ENCODE assay signal across 18 mouse cellular contexts in the genomic region with DNA sequence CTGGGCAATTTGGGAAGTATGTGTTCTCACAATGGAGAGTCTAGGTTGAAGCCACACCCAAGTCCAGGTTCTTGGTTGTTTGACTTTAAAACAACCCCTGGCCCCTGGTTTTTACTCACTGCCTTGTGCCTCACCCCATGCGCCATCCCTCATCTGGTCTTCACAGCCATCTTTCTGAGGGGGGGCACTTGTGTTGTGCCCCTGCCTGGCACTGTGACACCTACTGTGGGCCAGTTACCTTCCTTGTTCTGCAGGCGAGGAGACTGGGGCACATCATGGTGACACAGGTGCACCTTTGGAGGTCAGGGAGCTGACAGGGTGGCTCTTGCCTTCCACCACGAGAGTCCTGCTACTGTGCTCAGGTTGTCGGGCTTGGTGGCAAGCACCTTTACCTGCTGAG. TPM values are rescaled to one million over a fixed set of nuclear protein-coding genes. Genes with fewer than 3 reads are reported as not detected.
DNase-seq lines count a peak whose midpoint lies in the region; ATAC-seq lines count a peak whose summit lies in the region.
"Had no signal": no experiment of that assay in that cellular context is flagged by ENCODE, and none has a peak within 500 bp of the region (broad histone marks: within the 10 kb centered on the region; RNA-seq: fewer than 3 reads in every experiment).

No protein-coding gene starts in this region.

- no peaks in the 10 kb centered on the region for H3K27me3 ChIP-seq in midbrain, embryonic 12.5 days
- no peaks in the 10 kb centered on the region for H3K27me3 ChIP-seq in midbrain, embryonic 16.5 days (ENCODE audit: control insufficient read depth, insufficient read depth, low read depth, low read length)
- H3K27me3 ChIP-seq in limb, embryonic 15.5 days = no peaks in the 10 kb centered on the region
- H3K27me3 ChIP-seq: embryonic facial prominence, embryonic 13.5 days; forebrain, embryonic 13.5 days; hindbrain, embryonic 12.5 days had no signal

- H3K4me1 ChIP-seq in midbrain, embryonic 12.5 days = peaks cover 21% of the 10 kb centered on the region
- H3K4me1 ChIP-seq in midbrain, embryonic 16.5 days (ENCODE audit: control insufficient read depth, insufficient read depth, low read length) = peaks cover 11% of the 10 kb centered on the region
- peaks cover 69% of the 10 kb centered on the region for H3K4me1 ChIP-seq in limb, embryonic 15.5 days

- DNase-seq in heart, adult 11 months = peak; percentile 90
- no peak for DNase-seq in heart, adult 9 months (ENCODE audit: low spot score in 2 of 2)
- no peak for DNase-seq in adrenal gland, postnatal 14 days
- no peak for DNase-seq in layer of hippocampus, adult 18-20 months (ENCODE audit: low spot score in 2 of 2)
- DNase-seq: adrenal gland, postnatal 25 days; B cell, adult 2 months; forebrain, postnatal 0 days; gastrocnemius, postnatal 14 days; heart, postnatal 10 days; heart, postnatal 4 days had no signal

- no peak overlapping the region for H3K4me3 ChIP-seq in midbrain, embryonic 12.5 days
- no peak overlapping the region for H3K4me3 ChIP-seq in midbrain, embryonic 16.5 days (ENCODE audit: low read depth, low read length)
- H3K4me3 ChIP-seq in limb, embryonic 15.5 days = no peak overlapping the region
- H3K4me3 ChIP-seq: embryonic facial prominence, embryonic 13.5 days; forebrain, embryonic 13.5 days; hindbrain, embryonic 12.5 days had no signal

- no peaks in the 10 kb centered on the region for H3K36me3 ChIP-seq in midbrain, embryonic 12.5 days
- H3K36me3 ChIP-seq in midbrain, embryonic 16.5 days (ENCODE audit: control insufficient read depth, insufficient read depth, low read length) = no peaks in the 10 kb centered on the region
- no peaks in the 10 kb centered on the region for H3K36me3 ChIP-seq in limb, embryonic 15.5 days
- H3K36me3 ChIP-seq: embryonic facial prominence, embryonic 13.5 days; hindbrain, embryonic 12.5 days had no signal

- H3K27ac ChIP-seq in midbrain, embryonic 12.5 days (replicated peaks) = 0 out of 2 replicates have a peak overlapping the region, but pooled peaks have one; percentile 1
- H3K27ac ChIP-seq in midbrain, embryonic 16.5 days (ENCODE audit: low read length) = no peak overlapping the region
- H3K27ac ChIP-seq in limb, embryonic 15.5 days = 0 out of 2 replicates have a peak overlapping the region, but pooled peaks have one; percentile 27
- H3K27ac ChIP-seq: embryonic facial prominence, embryonic 13.5 days; forebrain, embryonic 13.5 days; hindbrain, embryonic 12.5 days had no signal

- no peaks in the 10 kb centered on the region for H3K9me3 ChIP-seq in midbrain, embryonic 12.5 days
- no peaks in the 10 kb centered on the region for H3K9me3 ChIP-seq in midbrain, embryonic 16.5 days (replicated peaks; ENCODE audit: control insufficient read depth, low read length, poor library complexity, severe bottlenecking)
- H3K9me3 ChIP-seq in limb, embryonic 15.5 days = no peaks in the 10 kb centered on the region
- H3K9me3 ChIP-seq: embryonic facial prominence, embryonic 13.5 days; forebrain, embryonic 13.5 days; hindbrain, embryonic 12.5 days had no signal

- no peak for ATAC-seq in midbrain, embryonic 12.5 days (ENCODE audit: low FRiP score, low read depth)
- ATAC-seq in midbrain, embryonic 16.5 days = no peak
- ATAC-seq in limb, embryonic 15.5 days (ENCODE audit: insufficient number of reproducible peaks, low FRiP score, low TSS enrichment, low read depth) = no peak
- no peak for ATAC-seq in activated CD4-positive, CD25-positive, alpha-beta regulatory T cell, adult 4 months
- ATAC-seq: forebrain, embryonic 13.5 days; forebrain, postnatal 0 days; hindbrain, embryonic 16.5 days had no signal

- H3K4me2 ChIP-seq in midbrain, embryonic 12.5 days (replicated peaks) = no peak overlapping the region
- H3K4me2 ChIP-seq in midbrain, embryonic 16.5 days (ENCODE audit: low read length) = no peak overlapping the region
- H3K4me2 ChIP-seq in limb, embryonic 15.5 days = no peak overlapping the region
- H3K4me2 ChIP-seq: embryonic facial prominence, embryonic 13.5 days; forebrain, embryonic 13.5 days; hindbrain, embryonic 12.5 days had no signal

- WGBS in midbrain, embryonic 12.5 days = 93% methylated on average over 4 of the region's 4 CpGs
- 90% methylated on average over 4 of the region's 4 CpGs for WGBS in midbrain, embryonic 16.5 days
- WGBS in limb, embryonic 15.5 days = 79% methylated on average over 4 of the region's 4 CpGs

- 0 out of 2 replicates have a peak overlapping the region, but pooled peaks have one; percentile 4 for H3K9ac ChIP-seq in midbrain, embryonic 12.5 days (replicated peaks)
- no peak overlapping the region for H3K9ac ChIP-seq in midbrain, embryonic 16.5 days (ENCODE audit: low read depth, low read length)
- H3K9ac ChIP-seq in limb, embryonic 15.5 days = no peak overlapping the region
- H3K9ac ChIP-seq: embryonic facial prominence, embryonic 13.5 days; forebrain, postnatal 0 days; hindbrain, embryonic 12.5 days had no signal

RNA-seq across cellular contexts. Expression of a gene that starts 32.5 kb away (rescaled TPM):
- 95.7 TPM in 2 replicates for polyA plus RNA-seq in midbrain, embryonic 12.5 days (2016; fragmentation: Nextera tagmentation; extraction: Ambion mirVana)
- polyA plus RNA-seq in midbrain, embryonic 16.5 days (2015; fragmentation: Nextera tagmentation; extraction: Ambion mirVana) = 57.8 and 71.9 TPM in 2 replicates
- 59.0 and 60.9 TPM in 2 replicates for polyA plus RNA-seq in limb, embryonic 15.5 days (2015; fragmentation: Nextera tagmentation; extraction: Ambion mirVana)
- 26.2 and 28.4 TPM in 2 replicates for total RNA-seq in adrenal gland, postnatal 14 days (2021)
- total RNA-seq in layer of hippocampus, adult 18-20 months (2021) = 10 to 100 TPM; 38.7 to 41.5 TPM
- 10 to 100 TPM; 32.9 to 39.6 TPM for polyA plus RNA-seq in activated CD4-positive, CD25-positive, alpha-beta regulatory T cell, adult 4 months (2017; shearing (Covaris generic))

RNA-seq across cellular contexts. Expression of a gene that starts 33.0 kb away (rescaled TPM):
- 60.7 and 64.8 TPM in 2 replicates for polyA plus RNA-seq in midbrain, embryonic 12.5 days (2016; fragmentation: Nextera tagmentation; extraction: Ambion mirVana)
- 56.2 and 66.9 TPM in 2 replicates for polyA plus RNA-seq in midbrain, embryonic 16.5 days (2015; fragmentation: Nextera tagmentation; extraction: Ambion mirVana)
- 12.3 and 13.0 TPM in 2 replicates for polyA plus RNA-seq in limb, embryonic 15.5 days (2015; fragmentation: Nextera tagmentation; extraction: Ambion mirVana)
- total RNA-seq in adrenal gland, postnatal 14 days (2021) = 25.7 and 31.8 TPM in 2 replicates
- total RNA-seq in layer of hippocampus, adult 18-20 months (2021) = 10 to 100 TPM; 37.2 to 41.4 TPM
- 1 to 10 TPM; 2.5 to 3.7 TPM for polyA plus RNA-seq in activated CD4-positive, CD25-positive, alpha-beta regulatory T cell, adult 4 months (2017; shearing (Covaris generic))
